14 mouse cellular contexts compared by ENCODE assay signal in the genomic region with DNA sequence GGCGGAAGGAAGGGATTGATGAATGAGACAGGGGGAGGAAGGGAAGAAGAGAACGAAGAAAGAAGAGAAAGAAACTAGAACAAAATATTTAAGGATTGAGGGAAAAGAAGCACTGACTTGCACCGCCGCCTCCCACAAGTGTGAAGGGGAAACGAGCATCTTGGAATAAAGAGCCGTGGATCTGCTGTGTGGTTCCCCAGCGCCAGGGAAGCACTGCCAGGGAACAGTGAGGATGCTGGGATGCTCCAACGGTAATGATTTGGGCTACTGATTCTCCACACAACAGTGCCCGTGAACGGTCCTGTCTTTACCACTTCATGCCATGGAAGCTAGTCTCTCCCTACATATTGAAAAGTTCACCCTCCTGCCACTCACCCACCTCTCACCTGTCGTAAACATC.
"Had no signal": no experiment of that assay in that cellular context is flagged by ENCODE, and none has a peak within 500 bp of the region (broad histone marks: within the 10 kb centered on the region; RNA-seq: fewer than 3 reads in every experiment).

No protein-coding gene starts in this region.

- H3K4me2 ChIP-seq: liver, embryonic 11.5 days; liver, embryonic 15.5 days; midbrain, embryonic 13.5 days; neural tube, embryonic 15.5 days had no signal

- H3K4me3 ChIP-seq: layer of hippocampus, adult 2 months; limb, embryonic 10.5 days; liver, embryonic 15.5 days; midbrain, embryonic 13.5 days; myocyte; neural tube, embryonic 15.5 days had no signal

- H3K36me3 ChIP-seq: limb, embryonic 10.5 days; liver, embryonic 15.5 days; midbrain, embryonic 13.5 days; neural tube, embryonic 15.5 days had no signal

- H3K27ac ChIP-seq: layer of hippocampus, adult 2 months; limb, embryonic 10.5 days; liver, embryonic 15.5 days; midbrain, embryonic 13.5 days; neural tube, embryonic 15.5 days had no signal

- ATAC-seq: lung, postnatal 0 days; midbrain, embryonic 13.5 days had no signal

- H3K4me1 ChIP-seq: limb, embryonic 10.5 days; liver, embryonic 15.5 days; neural tube, embryonic 15.5 days had no signal

- DNase-seq: kidney, adult 18-20 months; kidney, postnatal 10 days; kidney, postnatal 4 days; lung, adult 2 months; lung, postnatal 36 days; thymus, postnatal 36 days had no signal

- H3K9ac ChIP-seq: liver, embryonic 15.5 days; midbrain, embryonic 13.5 days; neural tube, embryonic 15.5 days had no signal

- H3K27me3 ChIP-seq: liver, embryonic 15.5 days; midbrain, embryonic 13.5 days had no signal

- H3K9me3 ChIP-seq: limb, embryonic 10.5 days; liver, embryonic 15.5 days; midbrain, embryonic 13.5 days; neural tube, embryonic 15.5 days had no signal
